Mouse (Mus musculus) cerebellum, postnatal 10 days (tissue): ENCODE data around the gene Pfn1.

Experiments
- DNase-seq, 2 experiments: peaks; one replicate each; pipeline ENCODE4 v3.0.0; 2021; ENCODE audit warnings: mixed read lengths in 2 of 2

The Pfn1 gene

DNA sequence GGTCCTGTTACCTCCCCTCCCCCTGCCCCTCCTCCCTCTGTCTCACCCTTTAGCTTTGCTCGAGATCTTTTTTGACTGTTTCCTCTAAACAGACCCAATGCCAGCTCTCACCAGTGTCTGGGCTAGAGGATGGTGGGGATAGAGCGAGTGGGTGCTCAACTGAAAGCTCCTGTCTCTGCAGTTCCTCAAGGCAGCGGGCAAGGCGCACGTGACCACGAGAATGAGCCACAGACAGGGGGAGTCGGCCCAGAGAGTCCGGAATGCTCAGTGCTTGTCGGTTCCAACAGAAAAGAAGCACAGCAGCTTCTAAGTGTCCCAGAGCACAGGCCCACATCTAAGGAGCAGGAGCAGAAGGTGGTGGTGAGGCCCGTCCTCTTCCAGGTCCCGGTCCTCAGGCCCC, 20.1 kb upstream of the Pfn1 start:
- DNase-seq: no peak

DNA sequence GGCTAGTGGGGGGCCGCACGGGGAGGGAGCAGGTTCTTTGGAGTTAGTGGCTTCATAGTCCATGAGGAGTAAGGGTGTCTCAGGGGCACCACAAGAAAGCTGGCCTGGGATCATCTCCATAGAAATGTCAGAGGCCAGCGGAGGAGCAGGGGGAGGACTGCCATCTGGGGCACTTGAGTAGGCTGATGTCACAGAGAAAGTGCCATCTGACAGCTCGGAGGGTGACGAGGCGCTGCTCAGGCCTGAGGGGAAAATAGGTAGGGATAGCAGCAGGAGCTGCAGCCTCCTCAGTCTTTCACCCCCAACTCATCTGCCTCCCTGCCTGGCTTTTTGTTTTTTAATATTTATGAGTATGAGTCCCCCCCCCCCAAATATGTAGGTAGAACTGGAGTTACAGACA, 19.6 kb upstream of the Pfn1 start:
- peak; percentile 16 to 20 for DNase-seq

DNA sequence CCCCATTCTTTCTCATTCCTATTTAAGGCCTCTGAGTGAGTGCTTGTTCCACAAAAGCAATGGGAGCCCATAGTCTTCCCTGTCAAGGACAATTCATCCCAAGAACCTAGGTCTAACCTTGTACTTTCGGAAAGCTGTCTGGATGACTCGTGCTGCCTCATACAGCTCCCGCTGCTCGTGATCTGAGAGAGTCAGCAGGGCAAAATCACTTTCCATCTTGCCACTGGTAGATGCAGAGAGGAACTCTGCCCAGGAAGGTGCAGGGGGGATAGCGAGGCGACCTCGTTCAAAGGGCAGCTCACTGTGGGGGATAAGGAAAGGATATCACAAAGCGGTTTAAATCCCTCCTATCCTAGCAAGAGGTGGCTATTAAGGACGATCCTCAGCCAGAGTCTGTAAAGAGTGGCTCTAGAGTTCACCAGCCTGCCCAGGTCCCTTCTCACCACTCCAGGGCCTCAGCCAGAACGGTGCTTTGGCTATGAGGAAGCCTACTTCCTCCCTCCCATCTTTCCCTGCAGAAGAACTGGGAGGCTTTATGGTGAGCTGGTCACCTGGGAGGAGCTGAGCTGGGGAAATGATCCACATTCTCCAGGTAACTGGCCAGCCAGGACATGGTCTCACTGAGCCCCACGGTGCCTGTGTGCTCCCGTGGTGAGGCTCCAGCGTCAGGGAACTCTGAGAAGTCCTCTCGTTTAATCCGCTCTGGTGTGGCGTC, 17.0 kb upstream of the Pfn1 start:
- DNase-seq: peak in 1 of 2 experiments; percentile 16

DNA sequence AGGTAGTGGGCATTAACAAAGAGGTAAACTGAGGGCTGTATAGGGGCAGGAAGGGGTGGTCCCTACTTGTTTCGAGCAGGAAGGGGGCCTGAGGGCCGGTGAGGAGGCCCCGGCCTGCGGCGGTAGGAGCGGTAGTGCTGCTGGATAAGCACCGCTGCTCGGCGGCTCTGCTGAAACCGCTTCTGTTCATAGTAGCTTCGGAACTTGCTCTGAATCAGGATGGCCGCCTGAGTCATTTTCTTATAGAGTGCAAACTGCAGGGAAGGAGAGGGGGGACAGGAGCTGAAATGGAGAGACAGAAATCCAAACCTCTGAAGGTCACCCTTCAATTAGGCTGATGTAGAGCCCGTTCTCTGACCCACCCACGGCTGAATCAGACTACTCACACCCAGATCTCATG, 16.0 kb upstream of the Pfn1 start:
- peak; percentile 26 to 43 for DNase-seq

GRCm38 (mm10) chr11:70669582-70670345, 15.3 kb upstream of the Pfn1 start:
- peak; percentile 89 to 90 for DNase-seq

- DNase-seq: peak; percentile 96 to 98
Measured at GRCm38 (mm10) chr11:70668771-70669505, 14.5 kb upstream of the Pfn1 start, which contains the start of gene Spag7. TSS of gene Spag7 (minus strand) at chr11:70669416.

DNA sequence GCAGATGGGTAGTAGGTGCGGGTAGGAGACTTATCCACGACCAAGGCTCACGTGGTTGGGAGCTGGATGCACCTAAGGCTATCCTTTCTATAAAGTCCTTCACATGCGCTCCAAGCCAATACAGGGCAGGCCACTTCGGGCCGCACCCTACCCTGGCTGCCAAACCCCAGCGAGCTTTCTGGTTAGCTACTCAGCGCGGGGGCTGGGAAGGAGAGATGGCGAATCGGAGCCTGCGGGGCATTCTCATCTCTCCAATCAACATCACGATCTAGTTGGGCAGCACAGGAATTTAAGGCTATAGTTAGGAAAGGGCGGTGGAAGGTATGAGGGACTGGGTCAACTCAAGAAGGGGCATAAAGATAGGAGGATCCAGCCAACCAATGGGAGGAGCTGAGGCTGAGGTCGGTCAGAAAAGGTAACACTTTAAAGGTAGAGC, 13.9 kb upstream of the Pfn1 start:
- DNase-seq: peak; percentile 86 to 89

GRCm38 (mm10) chr11:70667271-70668150, 13.1 kb upstream of the Pfn1 start:
- peak; percentile 16 to 17 for DNase-seq

DNA sequence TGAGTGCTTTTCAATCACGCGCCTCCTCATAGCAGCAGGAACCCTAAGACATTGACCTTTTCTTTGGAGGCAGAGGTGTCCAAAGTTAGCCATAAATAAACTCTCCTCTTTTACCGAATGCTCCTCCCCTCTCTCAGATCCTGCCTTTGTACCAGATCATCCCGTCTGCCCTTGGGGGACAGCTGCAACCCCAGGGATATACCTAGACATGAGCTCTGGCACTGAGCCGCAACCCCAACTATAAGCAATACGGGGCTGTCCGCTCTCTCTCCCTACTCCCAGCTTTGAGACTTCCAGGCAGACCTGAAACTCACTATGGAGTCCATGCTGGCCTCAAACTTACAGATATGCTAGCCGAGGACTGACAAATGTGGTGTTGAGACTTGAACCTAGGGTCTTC, 12.2 kb upstream of the Pfn1 start:
- no peak for DNase-seq

- no peak for DNase-seq
Measured at GRCm38 (mm10) chr11:70664741-70665140, 10.3 kb upstream of the Pfn1 start.

- DNase-seq: no peak
Measured at GRCm38 (mm10) chr11:70663957-70664356, 9.5 kb upstream of the Pfn1 start.

GRCm38 (mm10) chr11:70663101-70663500, 8.7 kb upstream of the Pfn1 start:
- DNase-seq: no peak

DNA sequence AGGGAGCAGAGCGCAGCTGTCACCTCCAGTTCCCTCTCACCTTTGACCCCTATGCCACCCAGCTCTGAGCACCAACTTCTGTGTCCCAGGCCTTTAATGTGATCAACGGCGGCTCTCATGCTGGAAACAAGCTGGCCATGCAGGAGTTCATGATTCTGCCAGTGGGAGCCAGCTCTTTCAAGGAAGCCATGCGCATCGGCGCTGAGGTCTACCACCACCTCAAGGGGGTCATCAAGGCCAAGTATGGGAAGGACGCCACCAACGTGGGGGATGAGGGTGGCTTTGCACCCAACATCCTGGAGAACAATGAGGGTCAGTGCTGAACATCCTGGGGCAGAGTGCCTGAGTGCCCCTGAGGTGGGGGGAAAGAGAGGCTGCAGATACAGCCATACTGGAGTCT, 6.1 kb upstream of the Pfn1 start:
- no peak for DNase-seq

DNA sequence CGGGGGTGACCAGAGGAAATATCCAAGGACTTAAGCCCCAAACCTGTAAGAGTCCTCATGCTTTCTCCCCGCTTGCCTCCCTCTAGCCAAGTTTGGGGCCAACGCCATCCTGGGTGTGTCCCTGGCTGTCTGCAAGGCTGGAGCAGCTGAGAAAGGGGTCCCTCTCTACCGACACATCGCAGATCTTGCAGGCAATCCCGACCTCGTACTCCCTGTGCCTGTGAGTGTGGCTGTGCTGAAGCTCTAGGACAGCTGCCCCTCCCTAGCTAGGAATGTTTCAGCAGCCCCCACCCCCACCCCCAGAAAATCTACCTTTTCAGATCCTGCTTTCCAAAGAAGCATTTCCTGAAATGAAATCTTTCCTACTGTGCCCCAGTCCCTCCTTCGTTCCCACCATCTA, 4.5 kb upstream of the Pfn1 start:
- no peak for DNase-seq

DNA sequence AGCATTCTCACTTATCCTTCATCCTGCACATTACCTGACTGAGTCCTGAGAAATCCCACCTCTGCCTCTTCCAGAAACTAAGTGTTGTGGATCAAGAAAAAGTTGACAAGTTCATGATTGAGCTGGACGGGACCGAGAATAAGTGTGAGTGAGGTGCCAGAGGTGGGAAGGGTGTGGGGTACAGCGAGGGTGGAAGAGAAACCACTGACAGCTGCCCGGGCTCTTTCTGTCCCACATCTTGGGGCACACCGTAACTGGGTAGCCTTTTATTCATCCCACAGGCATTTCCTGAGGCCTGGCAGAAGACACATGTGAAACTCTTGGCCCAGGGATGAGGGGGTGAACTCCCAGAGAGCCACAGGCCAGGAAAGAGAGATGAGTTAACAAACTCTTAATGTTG, 4.1 kb upstream of the Pfn1 start:
- DNase-seq: no peak

GRCm38 (mm10) chr11:70657991-70658390, 3.5 kb upstream of the Pfn1 start:
- no peak for DNase-seq

DNA sequence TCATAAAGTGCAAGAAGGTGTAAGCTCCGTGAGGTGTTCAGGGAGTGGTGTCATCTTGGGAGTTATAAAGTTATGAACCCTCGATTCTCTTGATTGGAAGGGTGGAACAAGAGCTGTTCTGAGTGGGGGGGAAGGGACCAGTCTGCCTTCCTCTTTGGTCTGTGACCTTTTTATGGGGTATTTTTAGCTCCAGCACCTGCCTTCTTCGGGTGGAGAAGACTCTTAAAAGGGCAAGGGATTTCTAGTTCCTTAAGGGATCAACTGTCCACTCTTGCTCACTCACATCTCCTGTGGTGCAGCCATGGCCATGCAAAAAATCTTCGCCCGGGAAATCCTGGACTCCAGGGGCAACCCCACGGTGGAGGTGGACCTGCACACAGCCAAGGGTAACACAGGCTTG, 3.1 kb upstream of the Pfn1 start:
- DNase-seq: no peak

- peak; percentile 53 to 55 for DNase-seq
Measured at GRCm38 (mm10) chr11:70656964-70657363, 2.5 kb upstream of the Pfn1 start, which contains the start of gene Eno3. TSS of gene Eno3 (plus strand) at chr11:70657202.

GRCm38 (mm10) chr11:70656456-70656927, 2.0 kb upstream of the Pfn1 start:
- peak; percentile 72 to 74 for DNase-seq

GRCm38 (mm10) chr11:70655571-70656455, 1.4 kb upstream of the Pfn1 start:
- peak; percentile 64 to 67 for DNase-seq

- DNase-seq: peak; percentile 92 to 95
Measured at GRCm38 (mm10) chr11:70654923-70655570, 603 bp upstream of the Pfn1 start.
